8 mouse cellular contexts compared by ENCODE assay signal in genomic region chr1:43737812-43738518, GRCm38 (mm10). TPM values are rescaled to one million over a fixed set of nuclear protein-coding genes. Genes with fewer than 3 reads are reported as not detected.
DNase-seq lines count a peak whose midpoint lies in the region; ATAC-seq and TF ChIP-seq lines count a peak whose summit lies in the region.

No protein-coding gene starts in this region.

- H3K4me2 ChIP-seq in kidney, embryonic 16.5 days (replicated peaks; ENCODE audit: low read depth, low read length), result no peak overlapping the region
- H3K4me2 ChIP-seq in hindbrain, embryonic 11.5 days (replicated peaks; ENCODE audit: low read depth, low read length), result no peak overlapping the region
- H3K4me2 ChIP-seq in neural tube, embryonic 11.5 days (ENCODE audit: low read depth), result no peak overlapping the region

- TF ChIP-seq CTCF in kidney, adult 2 months (conservative IDR thresholded peaks at IDR 0.05; ENCODE audit: insufficient read depth, insufficient read length, low read depth, low read length), result no peak

- H3K27ac ChIP-seq in kidney, adult 2 months (ENCODE audit: insufficient read depth, low read depth, low read length), result no peak overlapping the region
- H3K27ac ChIP-seq in kidney, embryonic 16.5 days (ENCODE audit: low read length), result no peak overlapping the region
- no peak overlapping the region for H3K27ac ChIP-seq in hindbrain, embryonic 11.5 days (ENCODE audit: low read depth, low read length)
- no peak overlapping the region for H3K27ac ChIP-seq in neural tube, embryonic 11.5 days (ENCODE audit: low read depth, low read length)

- H3K9ac ChIP-seq in kidney, embryonic 16.5 days (replicated peaks; ENCODE audit: low read length), result no peak overlapping the region
- H3K9ac ChIP-seq in hindbrain, embryonic 11.5 days (ENCODE audit: low read depth, low read length), result no peak overlapping the region
- H3K9ac ChIP-seq in neural tube, embryonic 11.5 days (ENCODE audit: low read length), result no peak overlapping the region

- no peak for TF ChIP-seq POLR2A in kidney, adult 2 months (IDR thresholded peaks at IDR 0.05; ENCODE audit: low read depth, low read length)

- no peak overlapping the region for H3K4me3 ChIP-seq in kidney, adult 2 months (ENCODE audit: insufficient read depth, low read depth, low read length)
- H3K4me3 ChIP-seq in kidney, embryonic 16.5 days (ENCODE audit: low read length), result no peak overlapping the region
- H3K4me3 ChIP-seq in hindbrain, embryonic 11.5 days (ENCODE audit: low read depth, low read length), result no peak overlapping the region
- no peak overlapping the region for H3K4me3 ChIP-seq in neural tube, embryonic 11.5 days (ENCODE audit: low read depth, low read length)

- no peaks in the 10 kb centered on the region for H3K27me3 ChIP-seq in kidney, adult 2 months (replicated peaks; ENCODE audit: control insufficient read depth, insufficient read depth, low read length)
- H3K27me3 ChIP-seq in kidney, embryonic 16.5 days (ENCODE audit: insufficient read depth, low read length), result no peaks in the 10 kb centered on the region
- H3K27me3 ChIP-seq in hindbrain, embryonic 11.5 days (ENCODE audit: control insufficient read depth, insufficient read depth, low read length), result no peaks in the 10 kb centered on the region
- H3K27me3 ChIP-seq in neural tube, embryonic 11.5 days (ENCODE audit: control insufficient read depth, insufficient read depth, low read length), result no peaks in the 10 kb centered on the region

- H3K9me3 ChIP-seq in kidney, embryonic 16.5 days (ENCODE audit: low read length), result no peaks in the 10 kb centered on the region
- H3K9me3 ChIP-seq in hindbrain, embryonic 11.5 days (ENCODE audit: control insufficient read depth, low read length), result no peaks in the 10 kb centered on the region
- H3K9me3 ChIP-seq in neural tube, embryonic 11.5 days (ENCODE audit: control insufficient read depth, low read length), result no peaks in the 10 kb centered on the region

- no peak; the same call in 1 of the 2 replicates for ATAC-seq in kidney, embryonic 16.5 days (ENCODE audit: low FRiP score, low TSS enrichment)
- ATAC-seq in hindbrain, embryonic 11.5 days (ENCODE audit: low FRiP score), result 0 out of 2 replicates have a peak, but pooled peaks have one; percentile 45
- peak; percentile 75; the same call in 1 of the 2 replicates for ATAC-seq in neural tube, embryonic 11.5 days (ENCODE audit: insufficient read depth, low FRiP score, low TSS enrichment)
- ATAC-seq in erythroblast, adult 5-6 weeks (replicated peaks; ENCODE audit: low FRiP score, poor library complexity, severe bottlenecking), result no peak

- peak; percentile 54 for DNase-seq in kidney, adult 2 months
- DNase-seq in NIH3T3 (ENCODE audit: low read depth), result peak; percentile 73
- DNase-seq in cerebellum, postnatal 36 days, result peak; percentile 26 to 51
- DNase-seq in hindbrain, embryonic 11.5 days (ENCODE audit: low spot score), result peak; percentile 73
- peak; percentile 65 for DNase-seq in left cerebral cortex, postnatal 4 days
- peak; percentile 41 for DNase-seq in neural tube, embryonic 11.5 days (ENCODE audit: low spot score)

- intact Hi-C loops in left cerebral cortex, postnatal 4 days (cut with DNase I), result loop anchor here (2.0 to 10.0 kb wide), 3 partner anchors 163 to 593 kb away; no protein-coding TSS in a partner anchor

- 71% methylated on average over 7 of the region's 7 CpGs for WGBS in kidney, adult 2 months
- 65% methylated on average over 7 of the region's 7 CpGs for WGBS in kidney, embryonic 16.5 days
- 79% methylated on average over 7 of the region's 7 CpGs for WGBS in hindbrain, embryonic 11.5 days
- WGBS in neural tube, embryonic 11.5 days, result 74% methylated on average over 7 of the region's 7 CpGs

- no peaks in the 10 kb centered on the region for H3K4me1 ChIP-seq in kidney, adult 2 months (ENCODE audit: control insufficient read depth, insufficient read depth, low read length)
- H3K4me1 ChIP-seq in kidney, embryonic 16.5 days (ENCODE audit: insufficient read depth, low read length), result no peaks in the 10 kb centered on the region
- H3K4me1 ChIP-seq in hindbrain, embryonic 11.5 days (replicated peaks; ENCODE audit: control insufficient read depth, insufficient read depth, low read length), result no peaks in the 10 kb centered on the region
- H3K4me1 ChIP-seq in neural tube, embryonic 11.5 days (ENCODE audit: control insufficient read depth, insufficient read depth, low read length), result no peaks in the 10 kb centered on the region

- H3K36me3 ChIP-seq in kidney, adult 2 months (ENCODE audit: control insufficient read depth, insufficient read depth, low read length), result no peaks in the 10 kb centered on the region
- H3K36me3 ChIP-seq in kidney, embryonic 16.5 days (ENCODE audit: insufficient read depth, low read length), result no peaks in the 10 kb centered on the region
- no peaks in the 10 kb centered on the region for H3K36me3 ChIP-seq in hindbrain, embryonic 11.5 days (ENCODE audit: control insufficient read depth, insufficient read depth, low read length)
- H3K36me3 ChIP-seq in neural tube, embryonic 11.5 days (ENCODE audit: control insufficient read depth, insufficient read depth, low read length), result no peaks in the 10 kb centered on the region

RNA-seq across cellular contexts. Expression of gene 1500015O10Rik, which starts 7.6 kb away (rescaled TPM):
- polyA plus RNA-seq in kidney, adult 2 months (2012; rRNA removed), result 1.2 and 1.5 TPM in 2 replicates
- 7.2 and 10.7 TPM in 2 replicates for polyA plus RNA-seq in kidney, embryonic 16.5 days (2015; fragmentation: Nextera tagmentation; extraction: Ambion mirVana)
- polyA plus RNA-seq in hindbrain, embryonic 11.5 days (2014; fragmentation: Nextera tagmentation; extraction: Ambion mirVana), result 5.7 and 6.3 TPM in 2 replicates
- 1 to 10 TPM; 2.3 TPM for total RNA-seq in left cerebral cortex, postnatal 4 days (2021)
- polyA plus RNA-seq in neural tube, embryonic 11.5 days (2014; fragmentation: Nextera tagmentation; extraction: Ambion mirVana), result 0.27 and 0.55 TPM in 2 replicates
- total RNA-seq in erythroblast, adult 5-6 weeks (2015; ENCODE audit: low replicate concordance), result not detected in 2 replicates
- not detected in 2 replicates for total RNA-seq in erythroblast, adult 5-6 weeks (2017; ENCODE audit: low replicate concordance)

Comparison
In these comparisons a context has a peak if more than half of its experiments do, and no peak if none do; other contexts are left out.
1. ATAC-seq: peak in hindbrain, embryonic 11.5 days (single experiment) and neural tube, embryonic 11.5 days (single experiment); none in kidney, embryonic 16.5 days (single experiment) and erythroblast, adult 5-6 weeks (single experiment).
2. Peak in every context shown above with its lines, with median percentiles within 50 percentile points of each other: DNase-seq.